Mouse (Mus musculus): ENCODE data around the gene Helq. TPM values are rescaled to one million over a fixed set of nuclear protein-coding genes. Genes with fewer than 3 reads are reported as not detected.

The Helq gene
- total and polyA plus RNA-seq, 2 experiments = 2.4 to 3.2 TPM

DNA sequence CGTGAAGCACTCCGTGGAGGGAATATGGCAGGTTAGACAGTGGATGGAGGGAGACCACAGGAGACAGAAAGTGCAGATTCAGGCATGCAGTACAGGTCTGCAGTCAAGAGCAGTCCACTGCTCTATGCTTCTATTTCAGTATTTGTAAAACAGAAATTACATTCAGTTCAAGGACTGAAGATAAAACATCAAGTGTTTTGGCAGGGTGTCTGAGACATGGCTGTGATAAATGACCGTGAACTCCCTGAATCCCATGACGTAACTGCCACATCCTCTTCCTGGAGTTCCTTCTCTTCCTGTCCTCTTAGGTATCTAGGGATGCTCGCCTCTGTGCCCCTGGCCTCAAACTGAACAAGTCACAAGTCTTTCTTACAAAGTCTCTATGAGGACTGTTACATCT is 21.5 kb downstream of the Helq start:
- no peak for TF ChIP-seq POLR2A (IDR thresholded peaks at IDR 0.05; ENCODE audit: extremely low read depth, insufficient read depth, low read length)
- TF ChIP-seq CTCF (IDR thresholded peaks at IDR 0.05; ENCODE audit: low read depth, low read length) = no peak
- no peak overlapping the region for H3K9ac ChIP-seq (ENCODE audit: low read depth, low read length)
- DNase-seq (ENCODE audit: extremely low read depth, low read depth, low spot score) = no peak
- H3K36me3 ChIP-seq (ENCODE audit: control insufficient read depth, insufficient read depth, low read length) = peaks cover 22% of the 10 kb centered on the region
- no peak overlapping the region for H3K4me3 ChIP-seq (ENCODE audit: insufficient read depth, low read depth, low read length)
- H3K4me1 ChIP-seq (ENCODE audit: control insufficient read depth, insufficient read depth, low read length) = no peaks in the 10 kb centered on the region
- no peak overlapping the region for H3K27ac ChIP-seq (replicated peaks; ENCODE audit: insufficient read depth, low read depth, low read length)
- no peaks in the 10 kb centered on the region for H3K27me3 ChIP-seq (ENCODE audit: control insufficient read depth, insufficient read depth, low read length)
- 84% methylated on average over 5 of the region's 5 CpGs for WGBS
- no peaks in the 10 kb centered on the region for H3K79me2 ChIP-seq (ENCODE audit: control insufficient read depth, insufficient read depth, low read length)

DNA sequence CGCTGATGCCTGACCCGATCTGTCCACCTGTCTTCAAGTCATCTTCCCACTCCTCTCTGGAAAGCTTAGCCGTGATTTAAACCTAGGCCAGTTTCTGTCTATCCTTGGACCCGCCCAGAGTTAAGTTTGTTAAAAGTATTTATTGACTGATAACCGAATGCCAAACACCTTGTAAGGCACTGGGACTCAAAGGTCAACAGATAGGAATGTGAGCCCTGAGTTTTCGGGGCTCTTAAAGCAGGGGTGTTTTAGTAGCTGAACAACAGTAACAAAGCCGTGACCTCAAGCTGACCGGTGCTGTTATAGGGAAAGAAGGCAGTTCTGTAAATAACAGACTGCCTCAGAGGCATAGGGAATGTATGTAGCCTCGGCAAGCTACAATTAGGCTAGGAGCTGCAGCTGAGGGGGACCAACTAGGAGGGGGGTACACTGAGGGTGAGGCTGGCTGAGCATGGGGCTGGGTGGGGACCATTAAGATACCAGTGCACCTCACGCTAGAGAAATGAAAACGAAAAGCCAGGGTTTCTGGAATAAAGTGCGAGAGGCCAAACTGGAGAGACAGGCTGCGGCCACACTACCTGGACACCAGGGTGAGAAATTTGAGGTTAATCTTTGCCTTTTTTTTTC is 22.5 kb downstream of the Helq start:
- Histone ChIP-seq H3K27ac (replicated peaks; ENCODE audit: insufficient read depth, low read depth, low read length) (no peak overlapping the region), H3K4me3 (ENCODE audit: insufficient read depth, low read depth, low read length) (no peak overlapping the region), H3K4me1 (ENCODE audit: control insufficient read depth, insufficient read depth, low read length) (no peaks in the 10 kb centered on the region), H3K36me3 (ENCODE audit: control insufficient read depth, insufficient read depth, low read length) (peaks cover 25% of the 10 kb centered on the region), H3K79me2 (ENCODE audit: control insufficient read depth, insufficient read depth, low read length) (no peaks in the 10 kb centered on the region), H3K27me3 (ENCODE audit: control insufficient read depth, insufficient read depth, low read length) (no peaks in the 10 kb centered on the region), H3K9ac (ENCODE audit: low read depth, low read length) (no peak overlapping the region)
- 80% methylated on average over 13 of the region's 13 CpGs for WGBS
- TF ChIP-seq POLR2A (IDR thresholded peaks at IDR 0.05; ENCODE audit: extremely low read depth, insufficient read depth, low read length) = no peak
- TF ChIP-seq CTCF (IDR thresholded peaks at IDR 0.05; ENCODE audit: low read depth, low read length) = no peak
- no peak for DNase-seq (ENCODE audit: extremely low read depth, low read depth, low spot score)

DNA sequence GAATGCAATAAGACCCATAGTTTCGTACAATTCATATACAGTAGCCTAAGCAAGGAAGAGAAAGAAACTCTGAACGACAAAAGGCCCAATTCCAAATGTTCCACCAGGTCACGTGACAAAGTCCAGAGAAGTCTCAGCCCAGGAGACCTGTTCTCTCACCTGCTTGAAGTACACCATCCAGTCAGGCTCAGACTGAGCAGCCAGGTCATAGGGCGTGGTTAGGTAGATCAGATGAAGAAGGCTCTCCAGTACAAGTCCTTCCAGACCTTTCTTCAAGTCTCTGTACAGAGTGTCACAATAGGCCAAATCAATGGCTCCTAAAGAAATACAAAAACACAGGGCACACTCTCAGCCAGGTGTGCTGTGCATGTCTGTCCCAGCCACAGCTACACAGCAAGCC is 26.8 kb downstream of the Helq start:
- no peak for TF ChIP-seq POLR2A (IDR thresholded peaks at IDR 0.05; ENCODE audit: extremely low read depth, insufficient read depth, low read length)
- no peak for TF ChIP-seq CTCF (IDR thresholded peaks at IDR 0.05; ENCODE audit: low read depth, low read length)
- DNase-seq (ENCODE audit: extremely low read depth, low read depth, low spot score) = no peak
- H3K4me3 ChIP-seq (ENCODE audit: insufficient read depth, low read depth, low read length) = no peak overlapping the region
- no peaks in the 10 kb centered on the region for H3K4me1 ChIP-seq (ENCODE audit: control insufficient read depth, insufficient read depth, low read length)
- no peak overlapping the region for H3K9ac ChIP-seq (ENCODE audit: low read depth, low read length)
- H3K27me3 ChIP-seq (ENCODE audit: control insufficient read depth, insufficient read depth, low read length) = no peaks in the 10 kb centered on the region
- 94% methylated on average over 4 of the region's 4 CpGs for WGBS
- no peaks in the 10 kb centered on the region for H3K79me2 ChIP-seq (ENCODE audit: control insufficient read depth, insufficient read depth, low read length)
- peaks cover 19% of the 10 kb centered on the region; the same call in 1 of the 2 replicates for H3K36me3 ChIP-seq (ENCODE audit: control insufficient read depth, insufficient read depth, low read length)
- H3K27ac ChIP-seq (replicated peaks; ENCODE audit: insufficient read depth, low read depth, low read length) = no peak overlapping the region

DNA sequence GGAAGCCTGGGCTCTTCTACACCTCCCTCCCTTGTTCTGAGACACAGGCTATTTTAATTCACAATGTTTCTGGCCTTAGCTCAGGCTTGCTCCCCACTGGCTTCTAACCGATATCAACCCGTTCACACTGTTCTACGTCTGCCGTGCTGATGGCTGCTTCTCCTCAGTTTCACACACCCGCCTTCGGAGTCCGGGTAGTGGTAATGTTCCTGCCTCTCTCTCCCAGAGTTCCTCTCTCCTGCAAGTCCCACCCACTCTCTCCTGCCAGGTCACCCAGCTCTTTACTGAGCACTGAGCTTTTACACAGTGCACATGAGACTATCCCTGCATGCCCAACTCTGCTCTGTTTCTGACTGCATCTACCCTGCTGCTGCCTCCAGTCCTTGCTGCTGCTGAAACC is 32.4 kb downstream of the Helq start:
- H3K27me3 ChIP-seq (ENCODE audit: control insufficient read depth, insufficient read depth, low read length) = no peaks in the 10 kb centered on the region
- WGBS = 95% methylated on average over 7 of the region's 7 CpGs
- no peaks in the 10 kb centered on the region for H3K79me2 ChIP-seq (ENCODE audit: control insufficient read depth, insufficient read depth, low read length)
- no peak overlapping the region for H3K9ac ChIP-seq (ENCODE audit: low read depth, low read length)
- peaks cover 23% of the 10 kb centered on the region; the same call in 1 of the 2 replicates for H3K36me3 ChIP-seq (ENCODE audit: control insufficient read depth, insufficient read depth, low read length)
- H3K4me1 ChIP-seq (ENCODE audit: control insufficient read depth, insufficient read depth, low read length) = no peaks in the 10 kb centered on the region
- TF ChIP-seq POLR2A (IDR thresholded peaks at IDR 0.05; ENCODE audit: extremely low read depth, insufficient read depth, low read length) (no peak), CTCF (IDR thresholded peaks at IDR 0.05; ENCODE audit: low read depth, low read length) (no peak)
- no peak overlapping the region for H3K27ac ChIP-seq (replicated peaks; ENCODE audit: insufficient read depth, low read depth, low read length)
- H3K4me3 ChIP-seq (ENCODE audit: insufficient read depth, low read depth, low read length) = no peak overlapping the region
- no peak for DNase-seq (ENCODE audit: extremely low read depth, low read depth, low spot score)

DNA sequence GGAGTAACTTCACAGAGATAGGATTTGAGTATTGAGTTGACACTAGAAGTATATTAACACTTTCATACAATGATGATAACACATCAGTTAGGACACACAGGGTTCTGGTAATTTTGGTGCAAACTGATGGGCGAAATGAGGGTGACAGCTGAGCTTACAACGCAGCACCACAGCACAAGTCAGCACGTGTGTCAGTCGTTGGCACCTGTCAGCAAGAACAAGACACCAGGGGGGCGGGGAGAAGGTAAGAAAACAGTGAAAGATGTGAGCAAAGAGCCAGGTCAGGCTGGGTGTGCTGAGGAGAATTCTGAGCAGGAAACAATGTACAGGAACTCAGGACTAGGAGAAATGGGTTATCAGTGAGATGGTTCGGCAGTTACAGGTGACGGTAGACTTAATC is 36.7 kb downstream of the Helq start:
- no peak for DNase-seq (ENCODE audit: extremely low read depth, low read depth, low spot score)
- no peaks in the 10 kb centered on the region for H3K79me2 ChIP-seq (ENCODE audit: control insufficient read depth, insufficient read depth, low read length)
- H3K4me1 ChIP-seq (ENCODE audit: control insufficient read depth, insufficient read depth, low read length) = no peaks in the 10 kb centered on the region
- TF ChIP-seq POLR2A (IDR thresholded peaks at IDR 0.05; ENCODE audit: extremely low read depth, insufficient read depth, low read length) (no peak), CTCF (IDR thresholded peaks at IDR 0.05; ENCODE audit: low read depth, low read length) (no peak)
- peaks cover 13% of the 10 kb centered on the region; the same call in 1 of the 2 replicates for H3K36me3 ChIP-seq (ENCODE audit: control insufficient read depth, insufficient read depth, low read length)
- no peak overlapping the region for H3K27ac ChIP-seq (replicated peaks; ENCODE audit: insufficient read depth, low read depth, low read length)
- 90% methylated on average over 7 of the region's 7 CpGs for WGBS
- H3K9ac ChIP-seq (ENCODE audit: low read depth, low read length) = no peak overlapping the region
- no peaks in the 10 kb centered on the region for H3K27me3 ChIP-seq (ENCODE audit: control insufficient read depth, insufficient read depth, low read length)
- H3K4me3 ChIP-seq (ENCODE audit: insufficient read depth, low read depth, low read length) = no peak overlapping the region

DNA sequence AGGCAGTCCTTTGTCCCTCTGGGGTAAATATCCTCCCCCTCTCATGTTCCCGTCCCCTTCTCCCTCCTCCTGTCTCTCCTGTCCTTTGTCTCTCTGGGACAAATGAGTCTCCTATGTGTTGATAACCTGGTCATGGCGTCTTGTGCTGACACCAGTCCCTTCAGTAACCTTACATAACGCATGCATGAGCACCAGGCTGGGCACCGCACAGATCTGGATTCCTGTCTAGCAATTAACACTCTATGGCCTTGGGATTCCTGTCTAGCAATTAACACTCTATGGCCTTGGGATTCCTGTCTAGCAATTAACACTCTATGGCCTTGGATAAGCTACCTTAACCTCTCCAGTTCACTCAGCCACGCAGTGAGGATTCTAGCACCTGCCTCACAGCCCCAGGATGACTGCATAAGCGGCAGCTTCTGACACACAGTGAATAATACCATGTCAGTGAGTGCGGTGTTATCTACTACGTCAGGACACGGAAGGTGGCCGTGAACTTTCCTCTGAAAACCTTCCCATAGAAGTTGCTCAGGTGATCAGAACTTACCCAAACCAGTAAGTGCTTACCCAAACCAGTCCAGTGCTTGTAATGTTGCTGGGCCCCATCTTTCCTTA is 38.2 kb downstream of the Helq start:
- Histone ChIP-seq H3K27ac (replicated peaks; ENCODE audit: insufficient read depth, low read depth, low read length) (no peak overlapping the region), H3K36me3 (ENCODE audit: control insufficient read depth, insufficient read depth, low read length) (peaks cover 13% of the 10 kb centered on the region; the same call in 1 of the 2 replicates), H3K9ac (ENCODE audit: low read depth, low read length) (no peak overlapping the region), H3K4me1 (ENCODE audit: control insufficient read depth, insufficient read depth, low read length) (no peaks in the 10 kb centered on the region), H3K27me3 (ENCODE audit: control insufficient read depth, insufficient read depth, low read length) (no peaks in the 10 kb centered on the region), H3K79me2 (ENCODE audit: control insufficient read depth, insufficient read depth, low read length) (no peaks in the 10 kb centered on the region), H3K4me3 (ENCODE audit: insufficient read depth, low read depth, low read length) (no peak overlapping the region)
- WGBS = 89% methylated on average over 10 of the region's 10 CpGs
- DNase-seq (ENCODE audit: extremely low read depth, low read depth, low spot score) = no peak
- TF ChIP-seq POLR2A (IDR thresholded peaks at IDR 0.05; ENCODE audit: extremely low read depth, insufficient read depth, low read length) (no peak), CTCF (IDR thresholded peaks at IDR 0.05; ENCODE audit: low read depth, low read length) (no peak)

Data from liver, adult 2 months (tissue).